Mouse (Mus musculus) ES-Bruce4 (cell line): ENCODE measurements around the gene Theg. TPM values are rescaled to one million over a fixed set of nuclear protein-coding genes. Genes with fewer than 3 reads are reported as not detected.

Source experiments
- H3K27ac ChIP-seq: 2 replicates; pipeline ENCODE4 v1.5.1; 2012; ENCODE audit warnings: low read length, inconsistent platforms; ENCODE audit not compliant: insufficient read depth
- H3K27me3 ChIP-seq: 2 replicates; pipeline ENCODE4 v1.6.1; 2012; ENCODE audit warnings: mild to moderate bottlenecking, low read length, inconsistent platforms; ENCODE audit not compliant: control insufficient read depth, poor library complexity, insufficient read depth, severe bottlenecking
- H3K36me3 ChIP-seq: 2 replicates; pipeline ENCODE4 v1.6.1; 2012; ENCODE audit warnings: inconsistent platforms, mild to moderate bottlenecking, low read length, moderate library complexity; ENCODE audit not compliant: control insufficient read depth, poor library complexity, insufficient read depth, severe bottlenecking
- H3K4me1 ChIP-seq: one replicate; pipeline ENCODE4 v1.8.1; 2011; ENCODE audit warnings: low read length; ENCODE audit not compliant: control insufficient read depth, insufficient read depth
- H3K4me3 ChIP-seq: 2 replicates; pipeline ENCODE4 v1.5.1; 2011; ENCODE audit warnings: low read depth, mild to moderate bottlenecking, low read length
- H3K9ac ChIP-seq: 2 replicates; pipeline ENCODE4 v1.6.1; 2012; ENCODE audit warnings: low read depth, mild to moderate bottlenecking, inconsistent platforms; ENCODE audit not compliant: poor library complexity, severe bottlenecking
- H3K9me3 ChIP-seq: replicated peaks from 2 replicates; pipeline ENCODE4 v1.6.1; 2012; ENCODE audit warnings: mild to moderate bottlenecking, low read length, inconsistent platforms; ENCODE audit not compliant: control insufficient read depth, poor library complexity, insufficient read depth, severe bottlenecking
- CTCF ChIP-seq: IDR thresholded peaks from one replicate; pipeline ENCODE4 v1.8.1; 2011; ENCODE audit warnings: low read depth, low read length
- EP300 ChIP-seq: IDR thresholded peaks from 2 replicates; pipeline ENCODE4 v1.6.1; 2011; ENCODE audit warnings: low read depth, low read length; ENCODE audit not compliant: insufficient read depth
- POLR2A ChIP-seq: IDR thresholded peaks from one replicate; pipeline ENCODE4 v1.8.1; 2011; ENCODE audit warnings: low read length; ENCODE audit not compliant: insufficient read depth
- polyA plus RNA-seq: library from polyadenylated mRNA; stranded (reverse); fragments of >200 nt; gene quantifications from 2 replicates; pipeline ENCODE4 v1.2.4, GENCODE M21; 2011; ENCODE audit warnings: low read depth; ENCODE audit not compliant: missing spikeins, insufficient read depth, insufficient read length

Gene Theg
- polyA plus RNA-seq, 1 experiment, result not detected

GRCm38 (mm10) chr10:79574796-79575195, 12.3 kb downstream of the Theg start:
- Histone ChIP-seq H3K27me3 (no peaks in the 10 kb centered on the region), H3K9me3 (no peaks in the 10 kb centered on the region), H3K27ac (no peak overlapping the region), H3K4me3 (no peak overlapping the region), H3K9ac (no peak overlapping the region), H3K36me3 (no peaks in the 10 kb centered on the region), H3K4me1 (no peaks in the 10 kb centered on the region)
- TF ChIP-seq POLR2A (no peak), EP300 (no peak)

- H3K4me3 ChIP-seq, result no peak overlapping the region
- TF ChIP-seq POLR2A (no peak), CTCF (no peak), EP300 (no peak)
- no peak overlapping the region for H3K9ac ChIP-seq
- no peak overlapping the region for H3K27ac ChIP-seq
- no peaks in the 10 kb centered on the region for H3K27me3 ChIP-seq
- no peaks in the 10 kb centered on the region for H3K36me3 ChIP-seq
- H3K9me3 ChIP-seq, result no peaks in the 10 kb centered on the region
- H3K4me1 ChIP-seq, result no peaks in the 10 kb centered on the region
Measured at GRCm38 (mm10) chr10:79574350-79574749, 12.8 kb downstream of the Theg start.

- H3K4me3 ChIP-seq, result no peak overlapping the region
- no peak overlapping the region for H3K9ac ChIP-seq
- H3K9me3 ChIP-seq, result no peaks in the 10 kb centered on the region
- TF ChIP-seq POLR2A, result no peak
- TF ChIP-seq EP300, result no peak
- no peak for TF ChIP-seq CTCF
- no peak overlapping the region for H3K27ac ChIP-seq
- H3K27me3 ChIP-seq, result no peaks in the 10 kb centered on the region
- H3K36me3 ChIP-seq, result no peaks in the 10 kb centered on the region
- H3K4me1 ChIP-seq, result no peaks in the 10 kb centered on the region
Measured at GRCm38 (mm10) chr10:79573611-79574010, 13.5 kb downstream of the Theg start.

GRCm38 (mm10) chr10:79571314-79571713, 15.8 kb downstream of the Theg start:
- Histone ChIP-seq H3K27ac (no peak overlapping the region), H3K9ac (no peak overlapping the region), H3K4me1 (no peaks in the 10 kb centered on the region), H3K4me3 (no peak overlapping the region), H3K9me3 (no peaks in the 10 kb centered on the region), H3K36me3 (no peaks in the 10 kb centered on the region), H3K27me3 (no peaks in the 10 kb centered on the region)
- TF ChIP-seq POLR2A, result no peak
- no peak for TF ChIP-seq CTCF
- TF ChIP-seq EP300, result no peak

GRCm38 (mm10) chr10:79569921-79570320, 17.2 kb downstream of the Theg start:
- Histone ChIP-seq H3K36me3 (no peaks in the 10 kb centered on the region), H3K27ac (no peak overlapping the region), H3K9ac (no peak overlapping the region), H3K4me3 (no peak overlapping the region), H3K9me3 (no peaks in the 10 kb centered on the region), H3K4me1 (no peaks in the 10 kb centered on the region), H3K27me3 (no peaks in the 10 kb centered on the region)
- TF ChIP-seq EP300, result no peak
- no peak for TF ChIP-seq POLR2A
- no peak for TF ChIP-seq CTCF

- no peaks in the 10 kb centered on the region for H3K36me3 ChIP-seq
- no peak overlapping the region for H3K27ac ChIP-seq
- H3K27me3 ChIP-seq, result no peaks in the 10 kb centered on the region
- no peaks in the 10 kb centered on the region for H3K9me3 ChIP-seq
- no peak overlapping the region for H3K9ac ChIP-seq
- TF ChIP-seq EP300 (no peak), POLR2A (no peak), CTCF (no peak)
- no peaks in the 10 kb centered on the region for H3K4me1 ChIP-seq
- H3K4me3 ChIP-seq, result no peak overlapping the region
Measured at GRCm38 (mm10) chr10:79559716-79560115, 27.4 kb downstream of the Theg start.
